Mouse (Mus musculus): ENCODE measurements at regions not wholly inside any gene's neighbourhood (a gene's known extent, or its start where the extent isn't known, plus 50 kb on each side); places are given as distances from the start of the nearest gene placed in this dataset.
A peak's percentile ranks its signal among the peaks of the same experiment; 100 is the strongest.

DNA sequence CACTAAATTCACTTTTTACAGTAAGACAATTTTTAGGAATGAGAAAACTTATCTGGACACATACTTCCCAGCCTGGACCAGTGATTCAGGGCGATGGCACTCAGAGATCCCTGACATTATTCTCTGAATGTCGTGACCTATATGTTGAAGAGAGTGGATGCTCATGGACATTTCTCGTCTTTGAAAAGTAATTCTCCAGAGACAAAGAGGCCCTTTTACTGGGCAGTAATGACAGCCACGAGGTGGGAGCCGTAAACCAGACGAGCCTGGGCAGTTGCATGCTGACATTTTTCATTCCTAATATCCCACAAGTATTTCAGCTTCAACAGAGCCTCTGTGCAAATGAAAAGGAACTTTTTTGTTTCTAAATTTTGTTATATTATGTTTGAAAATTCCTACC, 1041.3 kb downstream of the Slc22a22 start:
- DNase-seq (ENCODE audit: low spot score in 2 of 2): no peak

DNA sequence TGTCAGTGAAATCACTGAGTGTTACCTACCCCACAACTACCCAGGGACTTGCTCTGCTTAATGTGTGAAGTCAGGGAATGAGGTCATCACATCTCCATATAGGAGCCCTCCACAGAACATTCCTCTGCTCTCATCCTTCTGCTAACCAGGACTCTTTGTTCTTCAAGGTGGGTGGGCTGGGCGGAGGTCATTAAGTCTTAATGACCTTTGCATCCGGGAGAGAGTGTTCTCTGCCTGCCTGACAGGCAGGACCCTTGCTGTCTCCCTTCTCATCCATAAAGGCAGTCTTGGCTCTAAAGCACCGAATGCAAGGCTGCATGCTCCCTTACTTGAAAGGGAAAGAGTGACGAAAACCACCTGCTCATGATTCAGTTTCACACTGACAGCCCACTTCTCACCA, 1051.4 kb downstream of the Slc22a22 start:
- no peak for DNase-seq (ENCODE audit: low spot score in 2 of 2)

DNA sequence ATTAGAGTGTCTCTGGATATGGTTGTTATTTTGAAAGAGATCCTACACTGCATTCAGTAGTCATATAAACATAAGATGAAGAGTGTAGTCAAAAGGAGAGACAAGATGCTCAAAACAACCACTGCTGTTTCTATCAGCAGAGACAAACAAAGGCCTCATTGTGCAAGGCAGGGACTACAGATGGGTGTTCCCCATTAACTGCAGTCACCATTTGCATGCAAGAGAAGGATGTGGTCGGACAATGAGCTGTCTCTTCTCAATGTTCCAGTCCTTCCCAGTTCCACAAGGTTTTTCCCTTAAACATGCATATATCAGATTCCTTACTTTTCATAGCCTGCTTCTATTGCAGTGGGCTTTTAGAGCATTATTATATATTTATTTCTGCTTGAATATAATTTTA, 1056.7 kb downstream of the Slc22a22 start:
- DNase-seq (ENCODE audit: low spot score in 2 of 2): no peak

DNA sequence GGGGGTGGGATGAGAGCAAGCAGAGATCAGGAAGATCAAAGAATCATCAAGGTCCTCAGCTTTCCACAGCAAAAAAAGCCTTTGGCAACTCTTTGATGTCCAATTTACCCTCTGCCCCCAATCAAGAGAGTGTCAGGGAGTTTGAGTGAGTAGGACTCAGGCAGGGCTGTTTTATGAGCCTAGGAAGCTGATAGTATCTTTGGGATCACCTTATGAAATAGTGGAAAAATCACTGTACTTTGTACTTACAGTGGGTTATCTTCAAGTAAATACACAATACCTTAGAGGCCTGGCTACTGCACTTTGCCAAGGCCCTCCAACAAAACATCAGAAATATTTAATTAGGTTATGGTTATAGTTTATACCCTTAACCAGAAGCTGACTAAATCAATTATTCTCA, 1085.4 kb downstream of the Slc22a22 start:
- DNase-seq (ENCODE audit: low spot score in 2 of 2): no peak

DNA sequence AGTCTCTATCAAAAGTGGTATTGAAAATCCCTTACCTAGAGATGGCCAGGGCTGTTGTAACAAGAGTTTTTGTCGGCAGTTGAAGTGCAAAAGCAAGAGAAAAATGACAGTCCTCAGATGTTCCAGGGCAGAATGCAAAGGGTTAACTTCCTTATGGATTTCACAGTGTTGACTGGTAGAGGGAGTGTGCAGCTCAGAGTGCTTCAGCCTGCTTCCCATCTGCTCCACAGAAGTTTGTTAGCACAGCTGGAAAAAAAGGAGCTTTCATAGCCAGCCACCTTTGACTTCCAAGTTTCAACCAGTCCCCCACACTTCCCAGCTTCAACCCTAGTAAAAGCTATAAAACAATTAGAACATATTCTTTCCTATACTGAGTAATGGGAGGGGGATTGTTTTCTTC, 1098.9 kb downstream of the Slc22a22 start:
- DNase-seq (ENCODE audit: low spot score in 2 of 2): no peak

DNA sequence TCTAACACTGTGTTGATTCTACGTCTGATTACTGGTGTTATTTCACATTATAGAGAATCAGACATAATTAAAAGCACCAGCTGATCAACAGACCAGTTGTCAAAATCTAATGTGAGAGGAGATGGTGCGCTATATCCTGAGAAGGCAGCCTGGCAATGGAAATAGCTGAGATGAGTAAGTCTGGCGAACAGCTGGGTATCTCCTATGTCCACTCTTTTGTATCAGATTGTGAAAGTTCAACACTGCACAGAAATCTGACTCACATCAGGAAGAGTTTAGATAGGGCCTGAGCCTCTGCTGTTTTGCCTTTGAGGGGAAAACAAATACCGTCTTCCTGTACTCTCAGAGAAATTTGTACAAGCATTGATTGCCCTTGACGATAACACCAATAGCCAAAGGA, 1126.5 kb downstream of the Slc22a22 start:
- DNase-seq (ENCODE audit: low spot score in 2 of 2): no peak

DNA sequence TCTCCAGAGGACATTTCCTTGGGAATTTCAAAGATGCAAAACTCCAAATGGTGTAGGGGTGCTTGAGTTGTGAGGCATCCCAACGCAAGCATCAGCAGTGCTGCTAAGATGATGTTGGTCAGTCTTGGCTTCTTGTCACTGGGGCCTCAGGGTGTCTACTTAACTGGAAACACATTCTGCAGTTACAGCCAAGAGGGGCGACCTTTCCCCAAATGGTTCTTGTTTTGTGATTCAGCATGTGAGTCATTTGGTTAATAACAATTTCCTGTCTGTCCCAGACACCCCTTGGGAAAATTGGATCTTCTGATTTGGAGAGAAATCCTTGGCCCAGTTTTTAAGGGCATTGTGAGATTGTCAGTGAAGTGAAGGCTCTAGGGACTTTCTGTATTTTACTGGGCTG, 1131.3 kb downstream of the Slc22a22 start:
- no peak for DNase-seq (ENCODE audit: low spot score in 2 of 2)

DNA sequence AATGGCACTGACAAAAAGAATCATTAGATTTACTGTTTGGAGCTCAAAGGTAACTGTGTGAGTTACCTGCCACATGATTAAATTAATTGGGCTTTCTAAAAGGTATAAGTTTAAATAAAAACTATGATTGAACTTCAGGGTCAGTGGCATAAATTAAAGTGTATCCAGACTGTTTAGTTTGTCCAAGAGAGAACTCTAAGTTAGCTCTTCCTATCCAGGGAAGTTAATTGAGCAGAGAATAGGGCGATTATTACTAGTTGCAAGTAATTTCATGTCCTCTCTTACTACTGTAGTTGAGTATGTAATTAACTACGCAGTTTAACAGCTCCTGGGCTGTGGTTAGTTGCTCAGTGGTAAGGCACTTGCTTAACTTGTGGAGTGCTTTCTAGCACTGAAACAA, 1132.5 kb downstream of the Slc22a22 start:
- DNase-seq (ENCODE audit: low spot score in 2 of 2): no peak

DNA sequence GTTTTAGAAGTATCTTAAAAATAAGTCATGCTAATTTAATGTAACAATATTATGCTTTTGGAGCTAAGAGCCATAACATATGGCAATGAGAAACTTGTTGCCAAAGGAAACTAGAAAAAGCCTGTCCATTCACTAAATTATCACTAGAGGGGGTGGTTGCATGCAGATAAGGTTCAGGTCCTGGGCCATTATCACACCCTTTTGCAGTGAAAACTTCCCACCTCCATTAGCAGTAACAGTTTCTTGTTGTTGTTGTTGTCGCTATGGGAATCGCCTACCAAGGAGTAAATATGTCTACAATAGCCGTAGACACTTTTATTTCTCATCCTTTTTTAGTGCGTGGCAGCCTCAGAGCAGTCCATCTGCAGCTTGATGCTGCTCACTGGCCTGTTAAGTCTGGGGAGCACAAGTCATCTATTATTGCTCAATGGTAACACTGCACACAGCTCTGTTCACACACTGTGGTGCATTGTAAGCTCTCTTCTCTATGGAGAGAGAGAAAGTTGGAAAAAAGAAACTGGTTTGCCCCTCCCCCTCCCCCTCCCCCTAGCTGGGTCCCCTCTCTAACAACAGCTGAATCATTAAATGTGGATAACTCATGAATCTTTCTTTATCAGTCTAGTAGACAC, 1133.0 kb downstream of the Slc22a22 start:
- DNase-seq (ENCODE audit: low spot score in 2 of 2): peak in 1 of 2 experiments; percentile 4

DNA sequence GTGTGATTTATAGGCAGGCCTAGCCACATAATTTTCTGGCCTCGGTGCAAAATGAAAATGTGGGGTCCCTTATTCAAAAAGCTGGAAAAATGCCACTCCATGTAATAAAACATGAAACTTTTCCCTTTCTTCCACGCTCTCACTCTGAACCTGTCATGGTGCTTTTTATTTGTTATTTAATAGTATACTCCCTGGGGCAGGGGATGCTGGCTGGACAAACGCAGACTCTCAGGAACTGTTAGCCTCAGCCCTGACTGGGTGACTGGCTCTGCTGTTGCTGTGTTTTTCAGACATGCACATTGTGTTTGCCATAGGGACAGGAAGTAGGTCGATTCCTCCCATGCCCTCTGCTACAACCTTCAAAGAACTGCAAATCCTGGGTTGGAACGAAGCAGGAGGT, 1139.5 kb downstream of the Slc22a22 start:
- no peak for DNase-seq (ENCODE audit: low spot score in 2 of 2)

DNA sequence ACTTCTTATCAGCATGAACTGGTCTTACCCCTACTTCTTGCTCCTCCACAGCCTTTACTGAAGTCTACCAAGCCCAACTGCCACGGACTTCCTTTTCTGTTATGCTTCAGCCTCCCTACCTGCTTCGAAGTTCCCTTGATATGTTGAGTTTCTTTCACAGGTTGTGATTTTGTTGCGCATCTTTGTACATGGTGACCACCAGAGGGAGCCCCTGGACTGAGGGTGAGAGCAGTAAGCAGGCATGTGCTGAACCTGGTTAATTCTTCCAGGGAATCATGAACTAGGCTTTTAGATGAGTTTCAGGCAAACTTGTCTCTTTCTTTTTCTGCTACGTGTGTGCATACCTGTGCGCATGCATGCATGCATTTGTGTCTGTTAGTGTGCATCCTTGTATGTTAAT, 1141.0 kb downstream of the Slc22a22 start:
- DNase-seq (ENCODE audit: low spot score in 2 of 2): peak; percentile 20 to 60

DNA sequence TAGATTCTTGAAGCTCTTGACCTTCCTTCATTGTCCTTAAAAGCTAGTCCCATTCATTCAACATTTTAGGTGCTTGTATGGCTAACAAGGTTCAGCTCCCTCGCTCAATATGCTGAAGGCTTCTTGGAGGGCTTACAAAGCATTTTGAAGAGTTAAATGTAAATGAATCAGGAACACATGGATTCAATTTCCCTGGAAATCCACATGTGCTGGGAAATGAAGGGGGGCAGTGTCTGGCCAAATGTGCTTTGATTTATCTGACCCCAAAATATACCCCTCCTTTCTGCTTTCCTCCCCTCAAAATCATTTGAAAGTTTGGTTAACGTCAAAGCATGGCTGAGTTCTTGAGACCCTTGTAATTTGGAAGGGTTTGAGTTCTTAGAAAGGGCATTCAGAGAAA, 1142.4 kb downstream of the Slc22a22 start:
- DNase-seq (ENCODE audit: low spot score in 2 of 2): no peak

DNA sequence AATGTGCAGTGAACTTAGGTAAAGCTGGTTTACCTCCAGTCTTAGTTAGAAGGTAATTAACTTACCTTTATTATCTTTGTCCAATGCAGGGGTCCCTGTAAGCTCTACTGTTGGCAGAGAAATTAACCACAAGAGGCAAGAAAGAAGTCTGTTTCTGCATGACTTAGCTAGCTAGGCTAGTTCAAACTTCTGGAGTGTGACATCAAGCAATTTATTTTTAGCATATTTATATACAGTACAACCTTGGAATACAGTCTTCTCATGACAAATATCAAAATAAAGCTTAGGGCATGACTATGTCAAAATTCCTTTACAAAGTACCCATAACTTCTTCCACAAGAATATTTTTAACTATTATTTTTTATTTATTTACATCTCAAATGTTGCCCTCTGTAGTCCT, 1156.9 kb downstream of the Slc22a22 start:
- DNase-seq (ENCODE audit: low spot score in 2 of 2): no peak

DNA sequence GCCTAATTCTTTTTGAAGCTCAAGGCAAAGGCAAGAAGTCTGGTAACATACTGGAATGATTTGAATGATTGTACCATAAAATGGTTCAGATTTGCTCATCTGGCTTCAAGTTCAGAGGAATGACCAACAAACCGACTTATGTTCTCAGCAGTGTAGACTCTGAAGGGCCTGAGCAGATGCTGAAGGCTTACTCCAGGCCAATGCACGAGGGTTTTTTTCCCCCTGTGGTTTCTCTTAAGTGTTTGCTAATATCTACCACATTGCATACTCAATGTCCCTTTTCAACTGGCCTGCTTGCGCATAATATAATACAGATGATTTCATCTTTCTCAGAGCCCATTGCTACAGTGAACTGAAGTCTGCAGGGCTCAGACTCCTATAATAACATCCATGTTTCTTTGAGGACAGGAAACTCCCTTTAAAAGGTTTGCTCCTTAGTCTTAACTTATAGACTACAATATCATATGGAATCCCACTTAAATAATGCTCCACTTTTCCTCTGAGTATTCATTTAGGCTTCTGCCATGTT, 1182.5 kb downstream of the Slc22a22 start:
- no peak for DNase-seq (ENCODE audit: low spot score in 2 of 2)

DNA sequence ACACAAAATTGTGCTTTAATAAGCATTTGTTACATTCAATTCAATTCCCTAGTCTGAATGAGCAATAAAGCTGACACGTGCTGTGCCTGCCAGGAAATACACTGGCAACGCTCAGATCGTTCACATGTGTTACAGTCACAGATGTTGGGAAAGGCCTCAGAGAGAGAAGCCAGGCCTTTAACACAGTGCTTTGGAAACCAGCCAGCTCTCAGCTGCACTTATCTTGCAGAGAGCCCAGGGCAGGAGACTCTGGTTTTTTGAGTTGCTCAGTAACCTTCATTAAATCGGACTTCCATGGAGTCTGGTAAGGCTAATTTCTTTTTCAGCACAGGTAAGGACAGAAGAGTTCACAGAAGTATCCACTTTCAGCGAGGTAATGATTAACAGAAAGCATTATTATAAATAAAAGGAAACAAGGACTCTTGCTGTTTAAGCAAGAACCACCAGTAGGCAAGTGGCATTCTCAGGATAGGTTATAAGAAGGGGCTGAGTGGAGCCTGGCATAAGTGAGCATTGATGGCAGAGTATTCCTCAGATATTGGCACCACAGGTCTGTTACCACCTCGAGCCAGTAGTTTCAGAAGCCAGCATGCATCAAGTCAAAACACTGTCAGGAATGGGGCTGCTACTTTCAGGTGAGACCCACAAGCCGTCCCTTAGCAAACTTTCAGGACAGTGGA, 1198.7 kb downstream of the Slc22a22 start:
- peak; percentile 14 to 30 for DNase-seq (ENCODE audit: low spot score in 2 of 2)

DNA sequence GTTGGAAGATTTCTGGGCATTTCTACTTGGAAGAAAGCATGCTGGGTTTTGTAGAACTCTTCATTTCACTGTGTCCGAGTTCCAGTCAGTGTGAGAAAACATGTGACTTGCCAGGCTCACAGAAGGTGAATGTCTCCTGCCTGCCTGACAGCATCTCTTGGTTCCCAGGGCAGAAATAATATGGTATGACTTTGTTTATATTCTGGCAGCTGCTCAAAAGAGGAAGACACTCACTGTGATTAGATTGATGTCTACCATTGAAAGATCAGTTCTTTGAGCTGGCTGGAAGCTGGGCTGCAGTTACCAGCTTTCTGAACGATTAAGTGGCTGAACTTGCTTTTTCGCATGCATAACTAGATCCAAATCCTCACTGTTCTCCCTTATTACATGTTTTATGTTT, 1199.4 kb downstream of the Slc22a22 start:
- no peak for DNase-seq (ENCODE audit: low spot score in 2 of 2)

DNA sequence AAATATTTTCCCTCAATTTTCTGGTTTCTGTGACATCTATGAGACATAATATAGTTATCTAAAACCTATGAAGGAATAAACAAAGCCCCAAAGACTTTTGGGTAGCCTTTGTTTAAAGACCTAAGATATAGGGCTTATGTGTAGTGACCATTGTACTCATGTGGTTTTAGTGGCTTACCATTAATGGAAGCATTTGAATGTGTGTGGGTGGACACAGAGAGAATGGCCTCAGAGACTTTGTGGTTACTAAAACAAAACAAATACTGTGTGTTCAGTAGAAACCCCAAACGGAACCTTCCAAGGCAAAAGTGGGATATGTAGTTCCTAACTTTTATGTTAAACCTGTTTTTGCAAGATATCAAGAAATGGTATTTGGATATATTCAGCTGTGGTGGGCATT, 1228.7 kb downstream of the Slc22a22 start:
- no peak for DNase-seq (ENCODE audit: low spot score in 2 of 2)

DNA sequence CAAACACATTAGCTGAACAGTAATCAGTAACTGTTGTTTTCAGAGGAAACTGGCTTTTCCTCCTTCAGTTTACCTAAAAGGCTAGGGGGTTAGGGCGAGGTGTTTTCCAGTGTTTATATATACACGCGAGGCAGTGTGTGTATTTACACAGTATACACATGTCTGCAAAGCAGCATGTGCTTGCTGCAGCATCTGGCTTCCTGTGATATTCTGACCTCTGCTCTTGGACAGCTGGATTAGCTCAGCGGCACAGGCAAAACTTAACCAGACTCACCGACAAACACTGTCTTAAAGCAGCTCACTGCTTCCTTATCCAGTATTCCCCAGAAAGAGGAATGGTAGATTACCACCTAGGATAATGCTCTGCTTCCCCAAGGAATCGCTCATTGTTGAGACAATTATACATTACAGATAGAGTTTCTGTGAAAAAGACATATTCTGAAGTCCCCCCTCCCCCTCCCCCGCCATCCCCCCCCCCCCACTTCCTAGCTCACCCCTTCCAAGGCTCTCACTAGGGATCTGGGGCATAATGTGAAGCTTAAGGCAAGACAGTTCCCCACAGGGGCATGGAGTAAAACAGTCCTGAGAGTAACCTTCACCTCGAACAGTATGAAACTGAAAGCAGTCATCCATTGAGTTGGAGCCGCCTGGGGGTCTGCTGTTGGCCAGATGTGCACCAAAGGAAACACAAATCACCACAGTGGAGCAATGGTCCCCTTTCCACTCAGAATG, 1233.3 kb downstream of the Slc22a22 start:
- DNase-seq (ENCODE audit: low spot score in 2 of 2): no peak

DNA sequence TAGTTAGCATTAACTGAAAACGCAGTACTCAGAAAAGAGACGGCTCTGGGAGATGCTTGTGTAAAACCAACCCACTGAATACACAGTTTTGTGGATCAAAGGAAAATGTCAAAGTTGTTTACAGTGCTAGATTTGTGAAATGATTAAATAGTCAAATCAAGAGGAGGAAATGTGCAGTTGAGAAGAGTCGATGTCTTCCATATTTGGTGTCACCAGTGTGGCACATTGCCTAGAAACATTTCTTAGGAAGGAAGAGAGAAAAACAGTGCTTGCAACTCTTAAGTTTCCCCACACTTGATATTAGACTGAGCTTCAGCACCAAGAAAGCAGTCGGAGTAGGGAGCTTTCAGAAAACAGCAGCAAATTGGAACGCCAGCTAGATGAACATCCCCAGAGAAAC, 1274.9 kb downstream of the Slc22a22 start:
- DNase-seq (ENCODE audit: low spot score in 2 of 2): no peak

DNA sequence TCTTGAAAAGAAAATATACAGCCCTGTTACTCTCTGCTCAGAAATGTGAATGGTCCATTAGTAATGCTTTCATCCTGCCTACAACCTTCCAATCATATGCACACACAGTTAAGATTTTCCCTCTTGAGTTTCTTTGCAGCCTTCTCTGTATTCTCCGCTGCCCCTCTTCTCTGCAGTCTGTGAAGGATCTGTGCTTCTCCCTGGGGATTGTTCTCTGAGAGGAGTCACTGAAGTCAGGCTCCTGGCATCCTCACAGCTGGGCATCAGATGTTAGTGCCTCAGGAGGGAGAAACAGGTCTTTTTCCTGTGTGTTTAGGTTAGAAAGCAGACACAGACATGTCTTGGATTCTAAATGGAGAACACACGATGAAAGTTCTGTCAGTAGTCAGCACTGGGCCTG, 1278.1 kb downstream of the Slc22a22 start:
- no peak for DNase-seq (ENCODE audit: low spot score in 2 of 2)

DNA sequence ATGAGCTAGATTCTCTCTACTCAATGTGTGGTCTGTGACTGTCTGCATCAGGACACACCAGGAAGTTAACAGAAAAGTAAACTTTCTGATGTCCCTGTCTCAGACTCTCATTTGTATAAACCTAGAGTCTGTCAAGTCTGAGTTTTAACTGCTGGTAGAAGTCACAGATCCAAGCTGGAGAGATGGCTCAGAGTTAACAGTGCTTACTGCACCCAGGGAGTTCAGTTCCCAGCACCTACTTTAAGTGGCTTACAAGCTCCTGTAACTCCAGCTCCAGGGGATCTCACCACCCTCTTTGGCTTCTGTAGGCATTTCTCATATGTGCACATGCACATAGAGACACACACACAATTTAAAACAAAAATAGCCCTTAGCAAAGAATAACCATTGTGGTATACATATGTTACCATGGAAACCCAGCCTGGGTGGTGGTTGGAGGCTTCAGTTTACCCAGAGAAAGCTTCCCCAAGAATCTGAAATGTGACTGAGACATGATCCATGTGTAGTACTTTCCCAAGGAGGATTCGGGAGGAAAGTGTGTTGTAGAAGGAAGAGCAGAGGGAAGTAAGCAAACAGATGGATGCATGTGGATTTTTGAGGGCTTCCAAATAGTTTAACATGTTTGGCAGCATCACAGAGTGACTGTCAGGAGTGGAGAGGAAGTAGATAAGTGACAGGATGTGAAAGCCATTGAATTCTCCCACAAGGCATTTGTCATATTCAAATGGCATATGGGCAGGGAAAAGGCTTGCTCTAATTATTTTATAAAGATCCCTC, 1279.8 kb downstream of the Slc22a22 start:
- DNase-seq (ENCODE audit: low spot score in 2 of 2): no peak

DNA sequence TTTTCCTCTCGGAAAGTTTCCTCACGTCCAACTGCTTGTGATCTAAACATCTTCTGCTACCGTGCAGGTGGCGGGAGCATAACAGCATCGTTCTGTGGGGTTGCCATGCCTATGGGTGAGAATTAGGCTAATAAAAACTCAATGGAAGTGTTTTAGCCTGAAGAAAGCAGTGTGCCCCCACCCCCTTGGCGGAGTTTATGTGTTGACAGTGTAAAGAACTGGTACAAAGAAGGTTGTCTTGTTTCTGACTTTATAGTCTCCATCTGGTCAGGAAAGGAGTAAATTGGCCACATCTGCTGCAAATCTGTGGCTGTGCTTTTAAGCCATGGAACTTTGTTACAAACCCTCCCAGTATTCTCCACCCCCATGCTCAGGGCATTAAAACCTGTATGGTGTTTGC, 1311.2 kb downstream of the Slc22a22 start:
- DNase-seq (ENCODE audit: low spot score in 2 of 2): no peak

All from frontal cortex, postnatal 10 days (tissue).